Mouse (Mus musculus): ENCODE results near the gene Rnf220. TPM values are rescaled to one million over a fixed set of nuclear protein-coding genes. Genes with fewer than 3 reads are reported as not detected.
A peak's percentile ranks its signal among the peaks of the same experiment; 100 is the strongest.

Gene Rnf220
- total RNA-seq, 4 experiments from 2014 or later = 202 to 206 (median 204) TPM

- no peak for DNase-seq (ENCODE audit: low spot score in 2 of 2)
Measured at GRCm38 (mm10) chr4:117489566-117489965, 7.3 kb downstream of the Rnf220 start.

GRCm38 (mm10) chr4:117487471-117487870 is 9.4 kb downstream of the Rnf220 start:
- DNase-seq (ENCODE audit: low spot score in 2 of 2) = no peak

- DNase-seq (ENCODE audit: low spot score in 2 of 2) = no peak
Measured at GRCm38 (mm10) chr4:117486188-117486587, 10.7 kb downstream of the Rnf220 start.

- DNase-seq (ENCODE audit: low spot score in 2 of 2) = no peak
Measured at GRCm38 (mm10) chr4:117485045-117485780, 11.6 kb downstream of the Rnf220 start.

GRCm38 (mm10) chr4:117484256-117485044 is 12.4 kb downstream of the Rnf220 start:
- DNase-seq (ENCODE audit: low spot score in 2 of 2) = peak; percentile 24 to 31

- DNase-seq (ENCODE audit: low spot score in 2 of 2) = no peak
Measured at GRCm38 (mm10) chr4:117483931-117484255, 13.0 kb downstream of the Rnf220 start.

GRCm38 (mm10) chr4:117482103-117482502 is 14.7 kb downstream of the Rnf220 start:
- no peak for DNase-seq (ENCODE audit: low spot score in 2 of 2)

GRCm38 (mm10) chr4:117480611-117481445 is 16.0 kb downstream of the Rnf220 start:
- no peak for DNase-seq (ENCODE audit: low spot score in 2 of 2)

- no peak for DNase-seq (ENCODE audit: low spot score in 2 of 2)
Measured at GRCm38 (mm10) chr4:117479951-117480350, 16.9 kb downstream of the Rnf220 start.

- no peak for DNase-seq (ENCODE audit: low spot score in 2 of 2)
Measured at GRCm38 (mm10) chr4:117478101-117478673, 18.7 kb downstream of the Rnf220 start.

GRCm38 (mm10) chr4:117477401-117477800 is 19.5 kb downstream of the Rnf220 start:
- no peak for DNase-seq (ENCODE audit: low spot score in 2 of 2)

GRCm38 (mm10) chr4:117476777-117477176 is 20.1 kb downstream of the Rnf220 start:
- DNase-seq (ENCODE audit: low spot score in 2 of 2) = no peak

GRCm38 (mm10) chr4:117476355-117476754 is 20.5 kb downstream of the Rnf220 start:
- no peak for DNase-seq (ENCODE audit: low spot score in 2 of 2)

GRCm38 (mm10) chr4:117473985-117474354 is 22.9 kb downstream of the Rnf220 start:
- DNase-seq (ENCODE audit: low spot score in 2 of 2) = no peak

- DNase-seq (ENCODE audit: low spot score in 2 of 2) = no peak
Measured at GRCm38 (mm10) chr4:117473291-117473984, 23.4 kb downstream of the Rnf220 start.

GRCm38 (mm10) chr4:117469471-117469870 is 27.4 kb downstream of the Rnf220 start:
- DNase-seq (ENCODE audit: low spot score in 2 of 2) = no peak

- no peak for DNase-seq (ENCODE audit: low spot score in 2 of 2)
Measured at GRCm38 (mm10) chr4:117467936-117468335, 28.9 kb downstream of the Rnf220 start.

GRCm38 (mm10) chr4:117449151-117449550 is 47.7 kb downstream of the Rnf220 start:
- DNase-seq (ENCODE audit: low spot score in 2 of 2) = no peak

- DNase-seq (ENCODE audit: low spot score in 2 of 2) = no peak
Measured at GRCm38 (mm10) chr4:117447926-117448325, 48.9 kb downstream of the Rnf220 start.

- no peak for DNase-seq (ENCODE audit: low spot score in 2 of 2)
Measured at GRCm38 (mm10) chr4:117445516-117446207, 51.2 kb downstream of the Rnf220 start.
